In the genomic region with DNA sequence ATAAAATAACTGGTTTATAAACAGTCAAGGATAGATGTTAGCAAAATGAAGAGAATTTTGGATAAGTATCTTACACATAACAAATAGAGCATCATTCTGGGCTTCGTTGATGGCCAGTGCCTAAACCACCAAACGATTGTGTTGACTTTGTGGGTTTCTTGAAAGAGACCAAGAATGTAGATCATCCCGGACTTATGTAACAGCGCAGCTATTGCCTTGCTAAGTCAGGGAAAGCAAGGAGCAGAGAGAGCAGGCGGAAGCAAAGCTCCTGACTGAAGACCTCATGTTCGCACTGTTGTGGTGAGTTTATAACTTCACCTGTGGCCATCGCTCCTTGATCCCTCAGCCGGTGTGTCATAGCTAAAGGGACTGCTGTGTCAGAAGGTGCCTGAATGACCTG, we compare ENCODE assay signal across 26 mouse cellular contexts. TPM values are rescaled to one million over a fixed set of nuclear protein-coding genes. Genes with fewer than 3 reads are reported as not detected.
DNase-seq lines count a peak whose midpoint lies in the region; ATAC-seq lines count a peak whose summit lies in the region.
"Had no signal": no experiment of that assay in that cellular context is flagged by ENCODE, and none has a peak within 500 bp of the region (broad histone marks: within the 10 kb centered on the region; RNA-seq: fewer than 3 reads in every experiment).

No protein-coding gene starts in this region.

- ATAC-seq in common myeloid progenitor, adult 5-6 weeks (replicated peaks; ENCODE audit: low read depth, poor library complexity, severe bottlenecking) = peak; percentile 16; the same call in 1 of the 2 replicates
- ATAC-seq: forebrain, embryonic 14.5 days; hindbrain, embryonic 16.5 days; intestine, postnatal 0 days; midbrain, embryonic 16.5 days had no signal

- DNase-seq in 416B (ENCODE audit: low read depth) = peak; percentile 51
- DNase-seq in CD4-positive, CD25-positive, alpha-beta regulatory T cell, adult 2 months (ENCODE audit: low read depth, low spot score) = peak; percentile 34
- no peak for DNase-seq in gastrocnemius, postnatal 25 days
- no peak for DNase-seq in right cerebral cortex, adult 18-20 months
- no peak for DNase-seq in kidney, adult 18-20 months
- DNase-seq: adrenal gland, adult 8-10 months; gastrocnemius, postnatal 14 days; heart, adult 2 months; kidney, postnatal 36 days; liver, embryonic 13.5 days; lung, adult 2 months; lung, postnatal 14 days; right cerebral cortex, postnatal 14 days; thymus, postnatal 14 days had no signal

- no peaks in the 10 kb centered on the region for H3K9me3 ChIP-seq in megakaryocyte, embryonic 14.5 days
- H3K9me3 ChIP-seq: embryonic facial prominence, embryonic 15.5 days; hindbrain, embryonic 10.5 days; kidney, embryonic 15.5 days; liver, embryonic 13.5 days; neural tube, embryonic 15.5 days had no signal

- H3K36me3 ChIP-seq in megakaryocyte, embryonic 14.5 days (replicated peaks; ENCODE audit: low read length) = peaks cover 30% of the 10 kb centered on the region
- H3K36me3 ChIP-seq: embryonic facial prominence, embryonic 15.5 days; hindbrain, embryonic 10.5 days; kidney, embryonic 15.5 days; liver, embryonic 13.5 days; neural tube, embryonic 15.5 days had no signal

- no peaks in the 10 kb centered on the region for H3K27me3 ChIP-seq in megakaryocyte, embryonic 14.5 days (replicated peaks)
- H3K27me3 ChIP-seq: embryonic facial prominence, embryonic 15.5 days; kidney, embryonic 15.5 days; liver, embryonic 13.5 days; neural tube, embryonic 15.5 days had no signal

- H3K4me3 ChIP-seq in megakaryocyte, embryonic 14.5 days (replicated peaks) = peak overlapping the region; percentile 54
- H3K4me3 ChIP-seq: embryonic facial prominence, embryonic 15.5 days; heart, adult 2 months; hindbrain, embryonic 10.5 days; kidney, embryonic 15.5 days; left cerebral cortex, adult 2 months; liver, embryonic 13.5 days; myocyte; neural tube, embryonic 15.5 days had no signal

- peaks cover 89% of the 10 kb centered on the region for H3K4me1 ChIP-seq in megakaryocyte, embryonic 14.5 days

RNA-seq across cellular contexts. Expression of a gene that starts 38.7 kb away (rescaled TPM):
- 6.4 and 9.7 TPM in 2 replicates for total RNA-seq in common myeloid progenitor, adult 5-6 weeks (2017)
- 3.4 and 7.3 TPM in 2 replicates for polyA plus RNA-seq in megakaryocyte, embryonic 14.5 days (2012; ENCODE audit: insufficient read depth, low replicate concordance)
- 1 to 10 TPM; 6.9 to 7.4 TPM for total RNA-seq in gastrocnemius, postnatal 25 days (2021)

Comparison
In these comparisons a context has a peak if more than half of its experiments do, and no peak if none do; other contexts are left out.
1. DNase-seq: peak in 416B (single experiment) and CD4-positive, CD25-positive, alpha-beta regulatory T cell, adult 2 months (single experiment); none in gastrocnemius, postnatal 25 days (single experiment), right cerebral cortex, adult 18-20 months (single experiment) and kidney, adult 18-20 months (single experiment).